Mouse (Mus musculus) liver, embryonic 14.5 days (tissue): Measurements from ENCODE around the gene Tead4. TPM values are rescaled to one million over a fixed set of nuclear protein-coding genes. Genes with fewer than 3 reads are reported as not detected.

Source experiments
- ATAC-seq: fragments of 200-750 bp; cut with Nextera tagmentation; 2 replicates; pipeline ENCODE4 v1.8.0; 2017; ENCODE audit warnings: moderate number of reproducible peaks, mild to moderate bottlenecking, moderate library complexity; ENCODE audit not compliant: insufficient read depth
- DNase-seq, 3 experiments: peaks; one replicate each; pipeline ENCODE4 v3.0.0-alpha.2; 2012 to 2013; ENCODE audit warnings: low read depth in 3 of 3, low spot score in 3 of 3
- H3K27ac ChIP-seq: fragments of 300-500 bp; sonication (generic); 2 replicates; pipeline ENCODE4 v1.5.1; 2014; ENCODE audit warnings: moderate library complexity, mild to moderate bottlenecking, control low read depth, inconsistent platforms
- H3K27me3 ChIP-seq: fragments of 300-500 bp; sonication (generic); 2 replicates; pipeline ENCODE4 v1.6.1; 2014; ENCODE audit warnings: mild to moderate bottlenecking, low read length, moderate library complexity; ENCODE audit not compliant: control insufficient read depth, insufficient read depth
- H3K36me3 ChIP-seq: fragments of 300-500 bp; sonication (generic); replicated peaks from 2 replicates; pipeline ENCODE4 v1.6.1; 2014; ENCODE audit warnings: low read depth; ENCODE audit not compliant: control insufficient read depth, insufficient read depth
- H3K4me1 ChIP-seq, 2 experiments: fragments of 200-500 bp in 1 of 2; fragments of 300-500 bp in 1 of 2; sonication (generic) in 1 of 2; replicated peaks; 2 replicates each; pipeline ENCODE4 v1.6.1; 2012 to 2014; ENCODE audit warnings: antibody characterized with exemption in 1 of 2, inconsistent platforms in 1 of 2, low read length in 1 of 2; ENCODE audit not compliant: control insufficient read depth in 2 of 2, insufficient read depth in 2 of 2
- H3K4me2 ChIP-seq: fragments of 300-500 bp; sonication (generic); 2 replicates; pipeline ENCODE4 v1.6.1; 2014; ENCODE audit warnings: low read depth, mild to moderate bottlenecking, control low read depth, moderate library complexity
- H3K4me3 ChIP-seq, 2 experiments: fragments of 200-500 bp in 1 of 2; fragments of 300-500 bp in 1 of 2; sonication (generic) in 1 of 2; 2 replicates each; pipeline ENCODE4 v1.5.1; 2012 to 2014; ENCODE audit warnings: low read depth in 2 of 2, low read length in 2 of 2, mild to moderate bottlenecking in 2 of 2, control low read depth in 1 of 2, inconsistent platforms in 1 of 2, moderate library complexity in 1 of 2; ENCODE audit not compliant: insufficient read depth in 1 of 2
- H3K9ac ChIP-seq: fragments of 300-500 bp; sonication (generic); replicated peaks from 2 replicates; pipeline ENCODE4 v1.6.1; 2014; ENCODE audit warnings: mild to moderate bottlenecking, control low read depth, moderate library complexity
- H3K9me3 ChIP-seq: fragments of 300-500 bp; sonication (generic); 2 replicates; pipeline ENCODE4 v1.6.1; 2016; ENCODE audit warnings: low read length, mixed read lengths; ENCODE audit not compliant: control insufficient read depth
- CTCF ChIP-seq: IDR thresholded peaks from 2 replicates; pipeline ENCODE4 v1.5.1; 2016; ENCODE audit warnings: antibody characterized with exemption, low read depth, control low read depth
- EP300 ChIP-seq: IDR thresholded peaks from 2 replicates; pipeline ENCODE4 v1.6.1; 2016; ENCODE audit warnings: antibody characterized with exemption, low read depth
- WGBS: fragments of 180-500 bp; shearing (Covaris S2); extraction: QIAGEN DNeasy Blood & Tissue Kit; methylation state at CpG from one replicate; pipeline ENCODE4 v1.1.7; 2014; ENCODE audit not compliant: insufficient replicate concordance; 5-methylcytosine and 5-hydroxymethylcytosine counted together
- polyA plus RNA-seq, 2 experiments: library from polyadenylated mRNA; depleted of rRNA in 1 of 2; stranded (reverse) in 1 of 2; unstranded in 1 of 2; fragments of >200 nt; fragmentation: Nextera tagmentation in 1 of 2; extraction: Ambion mirVana in 1 of 2; gene quantifications; 2 replicates each; pipeline versions ENCODE4 v1.2.1 to v1.2.3; 2012 to 2014

The Tead4 gene
- polyA plus RNA-seq, 2 experiments: 0.18 to 0.21 TPM

- Histone ChIP-seq H3K36me3 (no peaks in the 10 kb centered on the region), H3K9ac (no peak overlapping the region), H3K9me3 (no peaks in the 10 kb centered on the region), H3K27ac (no peak overlapping the region), H3K4me1 (0 out of 4 replicates have a peak, but pooled peaks cover 0 to 3% of the 10 kb centered on the region in 2 experiments), H3K4me2 (no peak overlapping the region), H3K27me3 (peaks cover 28% of the 10 kb centered on the region), H3K4me3 (no peak overlapping the region)
- ATAC-seq: peak; percentile 47; the same call in 1 of the 2 replicates
- WGBS: 34% methylated on average over 6 of the region's 6 CpGs
- DNase-seq: no peak
- TF ChIP-seq EP300 (no peak), CTCF (no peak)
Measured at GRCm38 (mm10) chr6:128295876-128296749, 4.5 kb downstream of the Tead4 start.

GRCm38 (mm10) chr6:128291284-128291683, 9.3 kb downstream of the Tead4 start:
- H3K4me1 ChIP-seq: peaks cover 0 to 3% of the 10 kb centered on the region in 2 experiments; a peak in 1 of 4 replicates
- WGBS: 61% methylated on average over 5 of the region's 5 CpGs

GRCm38 (mm10) chr6:128288681-128289080, 11.9 kb downstream of the Tead4 start:
- WGBS: 60% methylated on average over 6 of the region's 6 CpGs
- H3K4me1 ChIP-seq: peaks cover 0 to 7% of the 10 kb centered on the region in 2 experiments; a peak in 2 of 4 replicates
- ATAC-seq: no peak
- no peak overlapping the region for H3K9ac ChIP-seq
- TF ChIP-seq CTCF (no peak), EP300 (no peak)
- H3K4me2 ChIP-seq: no peak overlapping the region
- no peak for DNase-seq
- no peaks in the 10 kb centered on the region for H3K9me3 ChIP-seq
- H3K27me3 ChIP-seq: no peaks in the 10 kb centered on the region
- no peak overlapping the region for H3K27ac ChIP-seq
- no peaks in the 10 kb centered on the region for H3K36me3 ChIP-seq
- no peak overlapping the region for H3K4me3 ChIP-seq

More at GRCm38 (mm10) chr6:128291284-128291683, 9.3 kb downstream of the Tead4 start:
- ATAC-seq: no peak
- Histone ChIP-seq H3K27me3 (no peaks in the 10 kb centered on the region), H3K9me3 (no peaks in the 10 kb centered on the region), H3K9ac (no peak overlapping the region), H3K4me2 (no peak overlapping the region), H3K36me3 (no peaks in the 10 kb centered on the region), H3K4me3 (no peak overlapping the region), H3K27ac (no peak overlapping the region)
- no peak for DNase-seq
- TF ChIP-seq CTCF (no peak), EP300 (no peak)

GRCm38 (mm10) chr6:128285792-128286430, 14.7 kb downstream of the Tead4 start:
- Histone ChIP-seq H3K4me1 (peaks cover 0 to 7% of the 10 kb centered on the region in 2 experiments; a peak in 2 of 4 replicates), H3K9ac (no peak overlapping the region), H3K4me3 (peak overlapping the region in 1 of 2 experiments; percentile 37; a peak in 2 of 4 replicates), H3K27ac (no peak overlapping the region), H3K36me3 (no peaks in the 10 kb centered on the region), H3K27me3 (no peaks in the 10 kb centered on the region), H3K4me2 (peak overlapping the region; percentile 42; the same call in 1 of the 2 replicates), H3K9me3 (no peaks in the 10 kb centered on the region)
- TF ChIP-seq EP300: no peak
- no peak for TF ChIP-seq CTCF
- peak; percentile 35; the same call in 1 of the 2 replicates for ATAC-seq
- DNase-seq: peak in 1 of 3 experiments; percentile 4
- WGBS: 3% methylated on average over 16 of the region's 16 CpGs

GRCm38 (mm10) chr6:128282126-128282525, 18.5 kb downstream of the Tead4 start:
- Histone ChIP-seq H3K4me1 (peaks cover 0 to 11% of the 10 kb centered on the region in 2 experiments; a peak in 2 of 4 replicates), H3K27ac (no peak overlapping the region), H3K27me3 (no peaks in the 10 kb centered on the region), H3K4me3 (no peak overlapping the region), H3K9ac (no peak overlapping the region), H3K36me3 (no peaks in the 10 kb centered on the region), H3K4me2 (no peak overlapping the region), H3K9me3 (no peaks in the 10 kb centered on the region)
- WGBS: 59% methylated on average over 3 of the region's 3 CpGs
- no peak for TF ChIP-seq CTCF
- TF ChIP-seq EP300: no peak
- DNase-seq (no peak), ATAC-seq (no peak)
